Mouse (Mus musculus) olfactory bulb, adult 2 months (tissue): ENCODE measurements around the gene Rcn1.

Source experiments
- CTCF ChIP-seq: fragments of 200-500 bp; IDR thresholded peaks from 2 replicates; pipeline ENCODE4 v1.5.1; 2012; ENCODE audit warnings: low read depth, mild to moderate bottlenecking, low read length, moderate library complexity; ENCODE audit not compliant: insufficient read depth
- POLR2A ChIP-seq: fragments of 200-500 bp; IDR thresholded peaks from 2 replicates; pipeline ENCODE4 v1.6.1; 2012; ENCODE audit warnings: mild to moderate bottlenecking, low read depth, low read length, moderate library complexity; ENCODE audit not compliant: insufficient read depth

DNA sequence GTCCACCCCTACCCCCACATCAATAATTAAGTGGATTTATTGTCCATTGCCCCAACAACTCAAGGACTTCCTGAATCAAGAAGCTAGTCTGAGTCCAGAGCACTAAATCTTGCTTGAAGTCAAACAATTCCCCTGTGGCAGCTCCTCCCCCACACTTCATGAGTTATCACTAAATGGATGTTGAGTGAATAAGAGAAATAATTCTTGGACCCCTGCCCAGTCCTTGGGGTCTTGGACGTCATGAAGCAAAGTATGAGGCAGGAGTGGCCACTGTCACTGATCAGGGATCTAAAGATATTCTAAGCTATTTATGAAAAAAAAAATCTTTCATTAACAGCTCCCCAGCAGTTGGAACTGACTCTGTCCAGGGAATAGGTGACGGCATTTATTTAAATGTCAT, 6.6 kb downstream of the Rcn1 start:
- no peak for TF ChIP-seq POLR2A
- TF ChIP-seq CTCF = no peak
